Mouse (Mus musculus) midbrain, postnatal 0 days (tissue): ENCODE results near the gene Ryr2. TPM values are rescaled to one million over a fixed set of nuclear protein-coding genes. Genes with fewer than 3 reads are reported as not detected.

Source experiments
- ATAC-seq: fragments of 200-750 bp; cut with Nextera tagmentation; 2 replicates; pipeline ENCODE4 v1.8.0; 2017; ENCODE audit warnings: moderate number of reproducible peaks, mild to moderate bottlenecking, moderate TSS enrichment, moderate library complexity; ENCODE audit not compliant: low FRiP score
- DNase-seq: peaks from one replicate; pipeline ENCODE4 v3.0.0-alpha.2; 2015; ENCODE audit warnings: low spot score
- H3K27ac ChIP-seq: fragments of 300-500 bp; sonication (generic); 2 replicates; pipeline ENCODE4 v1.5.1; 2014; ENCODE audit warnings: low read depth, mild to moderate bottlenecking, low read length, mixed read lengths
- H3K27me3 ChIP-seq: fragments of 300-500 bp; sonication (generic); 2 replicates; pipeline ENCODE4 v1.6.1; 2014; ENCODE audit warnings: low read length, control low read depth, mixed read lengths; ENCODE audit not compliant: insufficient read depth
- H3K36me3 ChIP-seq: fragments of 300-500 bp; sonication (generic); 2 replicates; pipeline ENCODE4 v1.6.1; 2014; ENCODE audit warnings: low read length, control low read depth, mixed read lengths; ENCODE audit not compliant: insufficient read depth
- H3K4me1 ChIP-seq: fragments of 300-500 bp; sonication (generic); 2 replicates; pipeline ENCODE4 v1.6.1; 2014; ENCODE audit warnings: mild to moderate bottlenecking, control low read depth, antibody characterized with exemption, low read length, mixed read lengths; ENCODE audit not compliant: insufficient read depth
- H3K4me2 ChIP-seq: fragments of 300-500 bp; sonication (generic); 2 replicates; pipeline ENCODE4 v1.6.1; 2014; ENCODE audit warnings: low read depth, mild to moderate bottlenecking, low read length, mixed read lengths; ENCODE audit not compliant: poor library complexity, severe bottlenecking
- H3K4me3 ChIP-seq: fragments of 300-500 bp; sonication (generic); 2 replicates; pipeline ENCODE4 v1.5.1; 2014; ENCODE audit warnings: low read depth, mild to moderate bottlenecking, low read length, moderate library complexity
- H3K9ac ChIP-seq: fragments of 300-500 bp; sonication (generic); replicated peaks from 2 replicates; pipeline ENCODE4 v1.6.1; 2014; ENCODE audit warnings: mild to moderate bottlenecking, low read length, moderate library complexity, mixed read lengths; ENCODE audit not compliant: poor library complexity, severe bottlenecking
- H3K9me3 ChIP-seq: fragments of 300-500 bp; sonication (generic); 2 replicates; pipeline ENCODE4 v1.6.1; 2016; ENCODE audit warnings: low read length, control low read depth
- CTCF ChIP-seq: IDR thresholded peaks from 2 replicates; pipeline ENCODE4 v1.5.1; 2016; ENCODE audit warnings: antibody characterized with exemption, mild to moderate bottlenecking
- WGBS: fragments of 180-500 bp; shearing (Covaris S2); extraction: QIAGEN DNeasy Blood & Tissue Kit; methylation state at CpG from one replicate; pipeline ENCODE4 v1.1.7; 2014; 5-methylcytosine and 5-hydroxymethylcytosine counted together
- polyA plus RNA-seq: library from polyadenylated mRNA; unstranded; fragments of >200 nt; fragmentation: Nextera tagmentation; extraction: Ambion mirVana; gene quantifications from 2 replicates; pipeline ENCODE4 v1.2.1, GENCODE M21; 2015
- total RNA-seq: library from RNA; depleted of rRNA; stranded (reverse); fragments of >200 nt; gene quantifications from 2 replicates; pipeline ENCODE4 v1.2.3, GENCODE M21; 2014

Ryr2 gene
- total and polyA plus RNA-seq, 2 experiments from 2014 or later = 3.5 to 22.5 TPM

DNA sequence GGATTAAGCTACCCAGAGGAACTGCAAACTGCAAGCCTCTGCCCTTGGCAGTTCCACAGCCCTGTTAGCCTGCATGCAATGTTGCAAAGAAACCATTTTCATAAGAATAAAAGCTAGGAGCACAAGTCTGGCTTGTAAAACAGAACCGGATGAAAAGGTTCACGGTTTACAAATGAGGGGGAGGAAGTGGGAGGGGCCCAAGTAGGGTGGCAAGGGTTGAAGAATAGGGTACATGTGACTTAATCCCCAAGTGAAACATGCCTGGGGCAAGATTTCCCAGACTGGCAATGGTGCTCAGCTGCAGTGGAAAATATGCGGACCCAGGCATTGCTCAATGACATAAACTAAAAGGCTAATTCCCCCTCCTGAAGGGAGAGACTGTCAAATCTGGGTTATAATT, 34.6 kb downstream of the Ryr2 start:
- no peaks in the 10 kb centered on the region for H3K27me3 ChIP-seq
- H3K9me3 ChIP-seq = no peaks in the 10 kb centered on the region
- no peak overlapping the region for H3K9ac ChIP-seq
- no peak overlapping the region for H3K27ac ChIP-seq
- TF ChIP-seq CTCF = no peak
- no peak overlapping the region for H3K4me2 ChIP-seq
- H3K4me1 ChIP-seq = peaks cover 10% of the 10 kb centered on the region
- ATAC-seq (no peak), DNase-seq (peak; percentile 18)
- H3K4me3 ChIP-seq = no peak overlapping the region
- H3K36me3 ChIP-seq = no peaks in the 10 kb centered on the region
- WGBS = 16% methylated on average over 3 of the region's 3 CpGs

GRCm38 (mm10) chr13:12070157-12071129, 36.3 kb downstream of the Ryr2 start:
- Histone ChIP-seq H3K27ac (no peak overlapping the region), H3K36me3 (no peaks in the 10 kb centered on the region), H3K27me3 (no peaks in the 10 kb centered on the region), H3K9me3 (no peaks in the 10 kb centered on the region), H3K4me1 (peaks cover 10% of the 10 kb centered on the region), H3K4me3 (no peak overlapping the region), H3K4me2 (no peak overlapping the region), H3K9ac (no peak overlapping the region)
- WGBS = 74% methylated on average over 14 of the region's 14 CpGs
- peak; percentile 50 for DNase-seq
- ATAC-seq = no peak
- no peak for TF ChIP-seq CTCF

GRCm38 (mm10) chr13:12064576-12064975, 42.2 kb downstream of the Ryr2 start:
- no peak for ATAC-seq

GRCm38 (mm10) chr13:12063561-12063960, 43.2 kb downstream of the Ryr2 start:
- no peaks in the 10 kb centered on the region for H3K4me1 ChIP-seq
- H3K27me3 ChIP-seq = no peaks in the 10 kb centered on the region
- H3K27ac ChIP-seq = no peak overlapping the region
- DNase-seq = no peak
- H3K36me3 ChIP-seq = no peaks in the 10 kb centered on the region
- TF ChIP-seq CTCF = no peak
- H3K9me3 ChIP-seq = no peaks in the 10 kb centered on the region
- WGBS = 77% methylated on average over 4 of the region's 4 CpGs
- ATAC-seq = no peak
- no peak overlapping the region for H3K4me2 ChIP-seq
- no peak overlapping the region for H3K9ac ChIP-seq
- no peak overlapping the region for H3K4me3 ChIP-seq

More at GRCm38 (mm10) chr13:12064576-12064975, 42.2 kb downstream of the Ryr2 start:
- Histone ChIP-seq H3K4me3 (no peak overlapping the region), H3K27ac (no peak overlapping the region), H3K4me1 (no peaks in the 10 kb centered on the region), H3K4me2 (no peak overlapping the region), H3K27me3 (no peaks in the 10 kb centered on the region), H3K9ac (no peak overlapping the region), H3K9me3 (no peaks in the 10 kb centered on the region), H3K36me3 (no peaks in the 10 kb centered on the region)
- 79% methylated on average over 4 of the region's 4 CpGs for WGBS
- no peak for TF ChIP-seq CTCF
- DNase-seq = no peak

DNA sequence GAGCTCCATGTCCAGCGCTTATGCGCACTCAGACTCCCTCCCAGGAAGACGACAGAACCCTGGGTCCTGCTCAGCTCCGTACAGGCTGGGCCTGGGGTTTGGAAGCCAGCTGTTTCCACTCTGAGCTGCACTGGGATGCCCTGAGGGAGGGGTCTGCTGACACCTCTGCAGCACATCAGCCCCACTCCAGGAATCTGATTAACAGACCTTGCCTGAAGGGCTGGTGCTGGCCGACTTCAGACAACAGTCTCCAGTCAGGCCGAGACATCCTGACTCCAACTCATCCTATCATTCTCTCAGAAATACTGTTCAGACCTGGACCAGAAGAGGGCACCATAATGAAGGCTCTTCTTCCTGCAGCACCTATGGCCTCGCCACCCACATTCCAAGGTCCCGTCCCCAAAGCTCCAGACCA, 49.4 kb downstream of the Ryr2 start:
- Histone ChIP-seq H3K4me2 (no peak overlapping the region), H3K27me3 (no peaks in the 10 kb centered on the region), H3K4me1 (no peaks in the 10 kb centered on the region), H3K36me3 (no peaks in the 10 kb centered on the region), H3K9me3 (no peaks in the 10 kb centered on the region), H3K4me3 (no peak overlapping the region), H3K27ac (no peak overlapping the region), H3K9ac (no peak overlapping the region)
- TF ChIP-seq CTCF = peak; percentile 54
- ATAC-seq (peak; percentile 24; the same call in 1 of the 2 replicates), DNase-seq (no peak)
- 68% methylated on average over 8 of the region's 8 CpGs for WGBS

DNA sequence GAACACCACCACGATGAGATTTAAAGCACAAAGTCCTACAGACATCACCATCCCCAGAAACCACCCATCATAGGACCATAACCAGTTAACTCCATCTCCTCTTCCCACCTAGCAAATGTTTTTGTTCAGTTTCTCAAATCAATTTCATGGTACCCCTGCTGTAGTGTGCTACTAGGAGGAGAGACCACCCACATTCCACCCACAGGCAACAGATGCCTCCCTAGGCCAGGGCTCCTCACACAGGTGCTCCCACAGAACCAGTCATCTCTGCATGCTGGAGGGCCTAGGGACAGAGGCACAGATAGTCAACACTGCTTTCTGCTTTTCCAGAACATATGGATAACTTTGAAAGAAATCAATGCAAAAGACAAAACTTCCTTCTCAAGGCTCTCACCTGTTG, 50.8 kb downstream of the Ryr2 start:
- DNase-seq = no peak
- ATAC-seq = no peak
- 80% methylated on average over 1 of the region's 1 CpGs for WGBS

More for the DNA sequence above, 50.8 kb downstream of the Ryr2 start:
- H3K4me2 ChIP-seq = no peak overlapping the region
- H3K4me1 ChIP-seq = no peaks in the 10 kb centered on the region
- H3K36me3 ChIP-seq = no peaks in the 10 kb centered on the region
- H3K27me3 ChIP-seq = no peaks in the 10 kb centered on the region
- TF ChIP-seq CTCF = no peak
- no peak overlapping the region for H3K27ac ChIP-seq
- no peaks in the 10 kb centered on the region for H3K9me3 ChIP-seq
- H3K4me3 ChIP-seq = no peak overlapping the region
- H3K9ac ChIP-seq = no peak overlapping the region
